Mouse (Mus musculus): ENCODE measurements around the gene Lcp1.

The Lcp1 gene

DNA sequence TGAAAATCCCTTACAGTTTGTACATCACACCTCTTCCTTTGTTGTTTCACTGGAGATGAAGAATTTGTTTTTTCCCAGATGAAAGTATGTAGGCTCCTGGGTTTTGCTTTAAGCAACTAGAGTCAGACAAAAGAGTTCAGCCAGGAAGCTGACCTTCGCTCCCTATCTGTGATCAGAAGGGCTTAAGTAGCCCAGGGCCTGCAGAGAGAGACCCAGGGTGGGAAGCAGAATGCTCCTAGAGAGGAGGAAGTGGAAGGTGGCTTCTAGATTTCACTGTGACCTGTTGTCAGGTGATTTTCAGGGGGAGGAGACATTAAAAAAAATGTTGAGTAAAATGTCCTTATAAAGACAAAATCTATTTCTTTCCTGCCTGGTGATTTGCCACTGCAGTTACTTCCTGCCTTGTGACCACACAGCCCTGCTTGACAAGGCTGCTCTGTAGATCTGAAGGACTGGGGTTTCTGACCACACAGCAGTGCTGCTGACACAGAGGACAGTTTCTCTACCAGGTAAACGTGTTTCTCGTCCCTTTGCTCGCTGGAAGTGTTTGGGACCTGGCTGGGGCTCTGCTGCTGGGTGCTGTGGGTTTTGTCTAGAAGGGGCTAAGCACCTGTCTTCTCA lies 45.6 kb downstream of the Lcp1 start:
- DNase-seq (ENCODE audit: low spot score) = peak; percentile 80

DNA sequence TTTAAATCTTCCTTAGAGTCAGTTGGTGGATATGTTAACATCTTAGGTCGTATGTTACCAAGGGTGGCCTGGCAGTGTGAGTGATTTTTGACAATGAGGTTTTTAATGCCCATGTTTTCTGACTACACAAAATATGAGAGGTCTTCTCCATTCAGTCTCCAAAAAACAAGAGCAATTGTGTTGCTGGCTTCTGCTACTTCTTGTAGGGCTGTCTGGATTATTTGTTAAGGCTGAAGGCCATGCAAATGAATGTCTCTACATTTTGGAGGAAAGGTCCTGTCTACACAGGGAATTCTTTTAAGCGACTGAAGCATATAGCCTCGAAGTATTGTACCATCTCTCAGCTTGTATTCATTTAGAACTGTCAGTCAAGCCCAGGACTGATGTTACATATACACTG lies 46.5 kb downstream of the Lcp1 start:
- no peak for DNase-seq (ENCODE audit: low spot score)

DNA sequence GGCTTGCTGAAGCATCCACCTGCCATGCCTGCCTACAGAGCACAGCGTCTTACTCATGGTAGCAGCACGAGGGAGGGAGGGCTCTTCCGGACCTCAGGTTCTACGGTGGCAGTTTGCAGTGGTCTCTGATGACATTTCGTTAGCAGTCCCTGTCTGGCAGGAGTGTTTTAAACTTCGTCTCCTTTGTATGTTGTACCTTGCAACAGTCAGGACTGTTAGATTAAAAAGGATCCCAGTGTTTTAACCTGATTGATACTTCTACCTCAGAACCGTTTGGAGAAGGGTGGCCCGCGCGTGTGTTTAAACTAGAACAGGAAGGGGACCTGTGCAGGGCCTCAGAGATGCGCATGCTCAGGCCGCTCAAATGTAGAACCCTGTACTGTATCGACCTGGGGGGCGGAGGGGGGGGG lies 47.5 kb downstream of the Lcp1 start:
- DNase-seq (ENCODE audit: low spot score) = peak; percentile 73

DNA sequence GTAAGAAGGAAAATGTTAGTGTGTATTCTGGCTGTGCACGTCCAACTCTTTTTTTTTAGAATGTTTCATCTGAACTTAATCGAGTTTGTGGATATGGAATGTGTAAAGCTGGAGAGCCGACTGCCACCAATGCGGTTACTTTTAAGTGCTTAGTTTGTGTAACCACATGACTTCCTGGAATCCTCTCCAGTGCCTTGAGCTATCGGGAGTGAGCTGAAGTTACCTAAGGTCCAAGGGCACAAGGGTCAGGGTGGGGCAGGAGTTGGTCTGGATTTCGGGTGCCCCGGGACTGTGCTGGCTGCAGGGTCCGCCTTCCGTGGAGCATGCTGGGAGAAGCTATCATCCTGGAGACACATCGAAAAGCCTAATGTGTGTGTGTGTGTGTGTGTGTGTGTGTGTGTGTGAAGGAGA lies 47.9 kb downstream of the Lcp1 start:
- DNase-seq (ENCODE audit: low spot score) = no peak

DNA sequence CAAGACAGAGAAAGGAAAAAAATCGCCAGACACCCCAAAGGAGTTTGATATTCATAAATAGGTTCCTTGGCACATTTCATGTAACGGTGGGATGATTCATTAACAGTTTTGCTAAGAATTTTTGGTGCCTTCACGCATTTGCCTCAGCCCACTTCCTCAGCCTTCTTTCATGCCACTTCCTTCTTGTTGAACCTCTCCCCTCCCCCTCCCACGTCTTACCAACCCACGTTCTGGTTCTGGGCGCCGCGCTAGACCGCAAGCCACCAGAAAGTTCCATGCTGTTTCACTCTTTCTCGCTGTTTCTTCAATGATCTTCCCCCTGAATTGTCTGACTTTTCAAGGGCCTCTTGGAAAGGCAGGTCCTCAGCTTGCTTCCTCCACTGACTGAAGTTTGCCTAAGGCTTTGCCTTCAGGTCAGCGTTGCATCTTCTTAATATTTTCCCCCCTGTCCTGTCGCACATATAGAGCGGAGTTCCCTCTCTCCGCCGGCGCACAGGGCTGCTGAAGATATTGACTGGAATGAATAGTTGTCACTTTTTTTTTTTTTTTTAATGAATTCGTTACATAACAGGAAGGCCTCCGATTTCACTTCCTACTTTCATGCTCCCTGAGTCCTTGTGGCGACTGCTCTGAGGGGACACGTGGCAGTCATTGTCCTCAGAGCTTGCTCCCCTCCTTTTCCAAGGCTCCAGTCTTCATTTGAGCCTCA lies 48.5 kb downstream of the Lcp1 start:
- peak; percentile 88 for DNase-seq (ENCODE audit: low spot score)

DNA sequence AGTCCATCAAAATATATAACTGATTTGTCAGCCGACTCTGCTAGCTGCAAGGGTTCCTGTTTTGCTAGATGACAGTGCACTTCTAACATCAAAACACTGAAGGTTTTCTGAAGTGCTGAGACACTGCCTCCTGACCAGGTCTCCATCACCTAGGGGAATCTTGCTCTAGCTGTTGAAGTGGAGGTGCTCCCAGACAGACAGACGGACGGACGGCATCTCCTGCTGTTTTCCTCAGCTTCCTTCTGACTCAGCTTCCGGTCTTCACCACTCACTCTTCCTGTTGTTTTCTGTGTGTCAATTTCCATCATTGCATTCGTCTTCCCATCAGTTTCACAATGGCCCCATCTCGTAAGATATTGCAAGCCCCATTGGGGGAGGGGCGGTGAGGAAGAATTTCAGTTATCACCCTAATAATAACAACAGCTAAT lies 49.7 kb downstream of the Lcp1 start:
- no peak for DNase-seq (ENCODE audit: low spot score)

DNA sequence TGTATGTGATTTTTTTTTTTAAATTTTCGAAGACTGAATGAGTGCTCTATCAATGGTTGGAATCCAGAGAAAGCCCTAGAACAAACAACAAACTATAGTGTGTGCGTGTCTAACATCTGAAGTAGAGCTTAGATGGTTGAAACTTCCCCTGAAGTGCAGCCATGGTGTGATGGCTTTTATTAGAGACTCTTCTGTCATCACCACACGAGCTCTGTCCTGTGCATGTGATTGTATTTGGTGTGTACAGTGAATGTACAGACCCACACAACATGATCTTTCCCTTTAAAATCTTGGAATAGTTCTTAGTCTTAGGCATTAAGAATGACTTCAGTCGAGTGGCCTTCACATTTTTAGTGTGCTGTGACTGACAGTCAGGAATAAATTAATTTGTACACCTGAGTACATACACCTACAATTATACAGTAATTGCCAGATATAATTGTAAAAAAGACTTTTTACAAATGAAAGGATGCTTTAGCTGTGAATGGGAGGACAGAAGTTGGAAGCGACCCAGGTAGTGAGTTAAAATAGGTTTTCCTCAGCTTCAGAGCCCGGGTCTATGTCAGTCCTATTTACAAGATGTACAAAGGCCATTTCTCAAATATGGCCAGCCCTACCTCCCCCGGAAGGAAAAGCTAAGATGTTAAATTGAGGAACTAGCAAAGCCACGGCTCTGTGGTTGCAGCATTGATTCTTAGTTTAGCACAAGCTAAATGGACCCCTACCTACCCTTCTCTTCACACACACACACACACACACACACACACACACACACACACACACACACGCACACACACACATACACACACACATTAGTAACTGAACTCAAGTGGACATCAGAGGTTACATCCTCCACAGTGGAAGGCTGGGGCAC lies 50.4 kb downstream of the Lcp1 start:
- DNase-seq (ENCODE audit: low spot score) = no peak

DNA sequence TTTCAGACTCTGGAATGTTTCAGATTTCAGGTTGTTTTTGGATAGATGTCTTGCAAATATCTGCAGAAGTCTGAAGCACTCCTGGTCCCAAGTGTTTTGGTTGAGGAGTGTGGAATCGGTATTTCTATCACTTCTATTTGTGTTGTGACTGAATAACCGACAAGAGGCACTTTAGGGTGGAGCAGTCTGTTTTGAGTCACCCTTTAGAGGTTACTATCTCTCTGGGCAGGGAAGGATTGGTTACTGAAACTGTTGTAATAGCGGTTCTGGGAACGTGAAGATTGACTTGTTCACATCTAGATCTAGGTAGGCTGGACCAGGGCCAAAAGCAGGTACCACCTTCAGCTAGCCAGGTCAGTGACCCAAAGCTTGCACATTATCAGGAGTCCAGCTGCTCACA lies 51.5 kb downstream of the Lcp1 start:
- DNase-seq (ENCODE audit: low spot score) = no peak

DNA sequence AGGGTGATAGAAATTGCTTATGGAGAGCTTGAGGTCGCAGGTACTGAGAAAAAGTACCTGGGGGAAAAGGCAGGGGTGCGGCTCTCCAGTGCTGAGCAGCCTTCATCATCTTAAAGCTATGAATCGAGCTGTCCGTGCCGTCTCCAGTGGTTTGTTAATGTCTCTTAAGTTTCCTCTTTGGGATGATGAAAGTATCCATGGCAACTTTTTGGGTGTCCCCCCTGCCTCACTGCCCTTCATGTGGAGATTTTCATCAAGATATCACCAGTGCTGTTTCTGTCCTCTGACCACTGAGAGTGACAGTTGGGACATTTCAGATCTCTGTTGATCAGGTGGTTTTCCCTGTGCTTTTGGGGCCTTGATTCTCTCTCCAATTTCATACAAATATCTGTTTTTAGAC lies 51.9 kb downstream of the Lcp1 start:
- DNase-seq (ENCODE audit: low spot score) = no peak

DNA sequence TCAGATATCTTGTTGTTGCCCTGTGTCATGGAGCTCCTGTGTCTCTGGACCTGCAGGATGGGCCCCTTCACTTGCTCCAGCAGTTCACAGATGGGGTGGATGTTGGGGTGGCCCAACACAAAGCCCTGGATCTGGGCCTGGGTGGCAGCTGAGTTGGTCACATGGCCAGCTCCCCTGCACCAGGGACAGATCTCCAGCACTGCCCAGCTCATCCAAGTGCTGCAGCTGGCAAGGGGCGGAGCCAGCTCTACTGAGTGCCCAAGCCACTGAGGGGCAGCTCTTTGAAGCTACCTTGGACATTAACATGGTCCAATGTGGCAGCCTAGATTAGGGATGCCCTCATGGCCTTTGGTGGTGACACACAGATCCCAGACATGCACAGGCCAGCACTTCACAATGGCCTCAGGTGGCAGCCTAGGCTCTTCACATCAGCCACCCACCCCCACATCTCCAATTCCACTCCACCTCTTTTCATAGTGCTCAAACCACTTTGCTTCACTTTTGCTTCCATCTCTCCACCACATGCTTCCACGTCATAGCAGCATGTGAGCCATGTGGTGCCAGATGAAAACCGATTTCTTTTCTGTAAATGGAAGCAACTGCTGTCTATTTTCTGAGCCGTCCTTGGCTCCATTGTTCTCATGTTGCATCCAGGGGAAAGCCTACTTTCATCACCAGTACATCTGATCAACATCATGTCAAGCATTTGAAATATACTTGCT lies 53.3 kb downstream of the Lcp1 start:
- peak; percentile 31 for DNase-seq (ENCODE audit: low spot score)

DNA sequence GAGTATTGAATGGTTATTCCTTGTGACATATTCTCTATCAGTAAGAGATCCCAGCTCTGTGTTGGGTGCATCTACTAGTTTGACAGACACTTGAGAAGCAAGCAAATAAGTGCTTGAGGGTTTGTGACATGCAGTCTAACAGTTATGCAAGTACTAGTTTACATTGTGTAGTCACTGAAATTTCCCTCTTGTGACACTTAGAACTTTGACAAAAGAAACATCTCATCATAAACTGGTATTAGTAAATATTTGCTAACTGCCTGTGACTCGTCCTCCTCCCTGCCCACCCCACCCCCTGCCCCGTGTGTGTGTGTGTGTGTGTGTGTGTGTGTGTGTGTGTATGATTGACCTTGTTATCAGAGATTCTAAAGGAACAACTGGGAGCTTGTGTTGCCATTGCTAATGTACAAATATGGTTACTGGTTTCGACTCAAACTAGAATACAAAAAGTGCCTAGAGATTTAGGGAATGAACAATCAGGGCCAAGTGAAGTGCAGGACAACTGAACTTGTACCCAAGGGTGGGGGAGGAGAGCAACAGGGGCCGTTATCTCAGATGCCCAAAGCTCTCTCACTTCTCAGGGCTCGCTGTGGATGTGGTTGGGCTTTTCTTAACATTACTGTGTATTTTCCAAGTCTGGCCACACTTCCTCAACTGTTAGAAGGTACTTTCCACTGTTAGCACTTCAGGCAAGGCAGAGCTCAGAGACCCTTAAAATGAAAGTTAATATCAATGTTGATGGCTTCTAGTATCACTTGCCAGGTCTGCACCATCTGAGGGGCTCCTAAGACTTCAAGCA lies 55.1 kb downstream of the Lcp1 start:
- DNase-seq (ENCODE audit: low spot score) = no peak

DNA sequence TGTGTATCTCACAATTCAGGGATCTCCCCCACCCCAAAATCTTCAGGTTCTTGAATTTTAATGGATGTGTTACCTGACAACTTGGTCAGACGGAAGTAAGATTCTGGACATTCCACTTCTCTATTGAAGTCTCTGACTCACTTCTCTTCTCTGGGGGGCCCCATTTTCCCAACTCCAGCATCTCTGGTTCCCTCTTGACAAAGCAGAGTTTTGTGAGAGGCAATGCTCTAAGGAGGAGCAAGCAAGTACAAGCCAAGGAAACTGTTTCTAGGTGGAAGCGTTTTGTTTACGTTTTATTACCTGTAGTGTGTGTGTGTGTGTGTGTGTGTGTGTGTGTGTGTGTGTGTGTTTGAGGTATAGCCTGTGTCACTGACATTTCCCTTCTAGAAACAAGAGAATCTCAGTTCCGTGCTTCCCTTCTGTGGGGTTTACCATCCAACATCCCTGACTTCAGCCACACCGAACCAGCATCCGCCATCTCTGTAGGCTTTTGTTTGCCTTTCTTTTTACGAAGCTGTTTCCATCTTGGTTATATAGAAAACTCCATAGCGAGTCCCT lies 56.0 kb downstream of the Lcp1 start:
- no peak for DNase-seq (ENCODE audit: low spot score)

DNA sequence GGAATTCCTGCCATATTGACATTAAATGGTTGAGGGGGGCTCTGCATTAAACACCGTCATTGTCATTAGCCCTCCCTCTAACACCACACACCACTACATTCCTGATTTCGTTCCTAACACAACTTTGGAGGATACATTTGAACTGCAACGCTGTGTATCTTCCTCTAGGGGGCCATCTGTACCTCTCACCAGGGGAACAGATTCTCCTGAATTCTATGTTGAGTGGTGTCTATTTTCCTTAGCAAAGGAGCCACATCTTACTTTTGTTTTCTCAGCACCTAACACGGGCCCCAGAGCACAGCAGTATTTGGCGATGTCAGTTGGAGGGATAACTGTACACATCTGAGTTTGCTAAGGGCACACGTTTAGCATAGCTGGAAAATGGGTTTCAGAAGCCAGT lies 57.6 kb downstream of the Lcp1 start:
- no peak for DNase-seq (ENCODE audit: low spot score)

DNA sequence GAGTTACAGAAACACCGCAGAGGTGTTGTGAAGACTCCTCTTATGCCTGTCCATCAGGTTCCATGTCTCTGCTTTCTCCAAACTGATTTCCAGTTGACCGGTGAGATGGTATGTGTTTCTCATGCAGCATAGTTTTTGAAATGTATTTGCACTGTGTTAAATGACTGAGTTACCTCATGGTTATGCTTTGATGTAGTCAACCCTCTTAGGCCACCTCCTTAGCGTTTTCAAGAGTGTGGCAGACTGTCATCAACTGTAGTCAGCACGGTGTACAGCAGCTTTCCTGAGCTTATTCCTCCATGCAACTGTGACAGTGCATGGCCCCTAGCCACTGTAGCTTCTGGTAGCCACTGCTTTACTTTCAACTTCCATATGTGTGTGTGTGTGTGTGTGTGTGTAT lies 58.1 kb downstream of the Lcp1 start:
- no peak for DNase-seq (ENCODE audit: low spot score)

DNA sequence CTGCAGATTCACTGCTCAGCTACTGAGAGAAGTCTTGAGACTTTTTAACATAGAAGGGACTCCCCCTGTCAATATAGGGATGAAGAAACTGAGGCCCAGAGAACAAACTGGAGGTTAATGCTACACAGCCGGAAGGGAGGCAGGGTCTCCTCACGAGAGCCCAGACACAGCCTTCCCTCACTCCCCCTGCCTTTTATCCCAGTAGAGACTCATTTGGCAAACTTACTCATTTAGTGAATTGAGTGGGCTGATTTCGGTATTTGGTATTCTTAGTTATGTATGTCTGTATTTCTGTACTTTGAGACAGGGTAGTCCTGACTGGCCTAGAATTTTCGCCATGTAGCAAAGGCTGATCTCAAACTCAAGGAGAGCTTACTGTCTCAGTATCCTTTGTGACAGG lies 59.8 kb downstream of the Lcp1 start:
- no peak for DNase-seq (ENCODE audit: low spot score)

DNA sequence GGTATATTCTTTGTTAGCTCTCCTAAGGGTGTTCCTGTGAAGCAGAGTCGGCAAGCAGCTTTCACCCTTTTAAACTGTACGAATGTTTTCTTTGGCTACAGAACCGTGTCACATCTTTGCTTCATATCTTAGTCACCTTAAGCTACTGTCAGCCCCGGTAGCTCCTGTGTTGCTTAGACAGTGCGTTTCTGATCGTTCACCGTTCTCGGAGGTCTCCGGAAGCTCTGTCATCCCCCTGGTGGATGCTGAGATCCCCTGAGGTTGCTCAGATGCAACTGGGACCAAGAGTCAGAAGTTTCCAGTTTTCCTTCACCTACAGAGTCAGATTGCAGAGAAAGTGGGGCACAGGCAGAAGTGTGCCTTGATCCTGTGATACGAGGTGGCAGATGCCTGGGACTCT lies 61.5 kb downstream of the Lcp1 start:
- DNase-seq (ENCODE audit: low spot score) = peak; percentile 26

DNA sequence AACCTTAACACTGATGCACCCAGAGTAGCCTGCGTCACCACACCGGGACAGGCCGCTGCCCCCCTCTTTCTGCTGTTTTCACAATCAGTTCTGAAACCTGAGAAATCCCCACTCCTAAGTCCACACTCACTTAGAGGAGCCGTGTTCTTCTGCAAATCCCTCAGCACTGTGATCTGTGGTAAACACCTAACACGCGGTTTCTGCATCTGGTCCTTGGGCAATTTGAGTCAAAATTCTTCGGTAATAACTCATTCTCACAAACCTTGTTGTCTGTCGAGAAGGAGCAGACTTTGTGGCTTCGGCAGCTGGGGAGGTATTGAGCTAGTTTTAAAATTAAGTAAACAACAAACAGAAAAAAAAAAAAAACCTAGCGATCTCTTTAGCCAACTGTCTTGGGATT lies 62.0 kb downstream of the Lcp1 start:
- DNase-seq (ENCODE audit: low spot score) = no peak

DNA sequence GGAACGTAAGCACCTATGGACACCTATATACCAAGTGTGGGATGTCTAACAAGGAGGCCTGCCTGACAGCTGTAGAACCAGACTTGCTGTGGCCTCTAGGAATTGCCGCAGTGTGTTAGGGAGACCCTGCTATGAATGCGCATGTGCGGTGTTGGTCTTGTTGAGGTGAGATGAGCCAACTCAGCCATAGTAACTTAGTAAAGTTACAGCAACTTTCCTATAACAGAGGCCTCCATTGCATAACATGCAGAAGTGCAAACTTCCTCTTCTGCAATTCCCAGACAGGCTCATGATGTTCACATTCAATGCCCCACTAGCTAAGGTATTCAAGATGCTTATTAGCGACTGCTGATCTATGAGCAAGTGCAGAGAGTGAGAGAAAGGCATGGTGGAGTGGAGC lies 64.6 kb downstream of the Lcp1 start:
- no peak for DNase-seq (ENCODE audit: low spot score)

DNA sequence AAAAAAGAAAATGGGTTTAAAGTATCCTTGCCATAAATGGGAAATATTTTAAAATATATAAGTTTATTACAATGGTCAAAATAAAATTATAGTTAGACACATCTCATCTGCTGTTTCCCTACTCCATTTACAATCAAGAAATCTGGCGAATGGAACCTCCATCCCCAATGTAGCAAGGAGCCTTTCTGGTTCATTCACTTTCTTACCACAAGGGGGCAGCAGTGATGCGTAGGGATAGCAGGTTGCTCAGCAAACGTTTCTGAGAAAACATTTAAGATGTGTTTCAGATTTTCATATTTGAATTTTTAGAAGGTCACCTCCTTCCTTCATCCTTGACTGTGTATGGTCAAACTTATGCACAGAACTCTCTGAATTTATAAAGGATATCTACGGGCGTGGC lies 66.1 kb downstream of the Lcp1 start:
- DNase-seq (ENCODE audit: low spot score) = peak; percentile 64

DNA sequence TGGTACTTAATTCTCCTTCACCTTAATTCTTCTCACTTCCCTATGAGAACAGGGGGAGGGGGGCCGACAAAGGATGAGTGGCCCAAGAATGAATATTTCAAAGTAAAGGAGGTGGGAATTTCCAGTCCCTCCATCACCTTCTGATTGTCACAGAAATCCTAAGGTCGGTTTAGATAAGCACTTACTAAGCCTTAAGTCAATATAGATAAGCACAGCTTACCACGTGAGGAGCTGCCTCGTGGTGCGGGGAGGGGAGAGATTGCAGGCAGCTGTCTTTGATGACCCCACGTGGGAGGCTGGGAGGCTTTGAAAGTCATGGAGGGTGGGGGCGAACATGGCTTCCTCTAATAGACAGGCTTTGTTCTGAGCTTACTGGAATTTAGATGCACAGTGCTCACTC lies 66.8 kb downstream of the Lcp1 start:
- DNase-seq (ENCODE audit: low spot score) = peak; percentile 54

DNA sequence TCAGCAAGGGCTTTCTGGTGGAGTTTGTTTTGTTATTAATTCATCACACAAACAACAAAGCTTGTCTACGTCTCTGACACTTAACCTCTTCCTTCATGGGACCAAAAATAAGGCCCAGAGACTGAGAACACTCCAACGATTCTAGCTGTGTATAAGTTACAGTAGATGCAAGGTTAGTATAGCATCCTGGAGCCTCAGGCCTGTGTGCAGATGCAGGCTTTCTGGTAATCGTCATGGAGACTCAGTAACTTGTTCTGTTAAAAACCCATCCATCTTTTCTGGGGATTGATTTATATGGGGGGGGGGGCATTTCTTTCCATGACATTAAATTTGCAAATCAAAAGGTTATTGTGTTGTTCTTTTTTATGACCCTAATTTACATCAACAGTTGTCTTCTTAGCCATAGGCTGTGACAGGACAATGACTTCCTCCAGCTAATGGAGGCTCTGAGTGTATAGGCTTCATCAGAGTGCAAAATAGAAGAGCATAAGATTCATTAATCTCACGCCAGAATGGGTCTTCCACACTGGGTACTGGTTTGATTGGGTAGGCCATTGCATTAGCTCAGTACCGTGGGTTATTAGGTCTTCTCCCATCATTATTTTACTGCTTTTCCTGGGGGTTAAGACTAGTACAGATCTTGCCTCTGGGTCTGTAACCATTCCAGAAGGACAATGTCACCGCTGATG lies 74.6 kb downstream of the Lcp1 start:
- no peak for DNase-seq (ENCODE audit: low spot score)

Measured in T-cell, adult 2 months (primary cell).